Mouse (Mus musculus): ENCODE measurements around the gene Spata3.
A peak's percentile ranks its signal among the peaks of the same experiment; 100 is the strongest.

The Spata3 gene

GRCm38 (mm10) chr1:86032273-86032987 is 15.8 kb downstream of the Spata3 start:
- DNase-seq (ENCODE audit: low spot score) = peak; percentile 36

GRCm38 (mm10) chr1:86038191-86038951 is 21.8 kb downstream of the Spata3 start:
- no peak for DNase-seq (ENCODE audit: low spot score)

- no peak for DNase-seq (ENCODE audit: low spot score)
Measured at GRCm38 (mm10) chr1:86040131-86040530, 23.5 kb downstream of the Spata3 start.

- DNase-seq (ENCODE audit: low spot score) = no peak
Measured at GRCm38 (mm10) chr1:86040817-86041216, 24.2 kb downstream of the Spata3 start.

- DNase-seq (ENCODE audit: low spot score) = no peak
Measured at GRCm38 (mm10) chr1:86045056-86045455, 28.4 kb downstream of the Spata3 start.

GRCm38 (mm10) chr1:86045848-86046805 is 29.5 kb downstream of the Spata3 start, which contains the start of gene 2810459M11Rik:
2810459M11Rik (plus strand) TSS chr1:86045863.
- DNase-seq (ENCODE audit: low spot score) = peak; percentile 63

DNA sequence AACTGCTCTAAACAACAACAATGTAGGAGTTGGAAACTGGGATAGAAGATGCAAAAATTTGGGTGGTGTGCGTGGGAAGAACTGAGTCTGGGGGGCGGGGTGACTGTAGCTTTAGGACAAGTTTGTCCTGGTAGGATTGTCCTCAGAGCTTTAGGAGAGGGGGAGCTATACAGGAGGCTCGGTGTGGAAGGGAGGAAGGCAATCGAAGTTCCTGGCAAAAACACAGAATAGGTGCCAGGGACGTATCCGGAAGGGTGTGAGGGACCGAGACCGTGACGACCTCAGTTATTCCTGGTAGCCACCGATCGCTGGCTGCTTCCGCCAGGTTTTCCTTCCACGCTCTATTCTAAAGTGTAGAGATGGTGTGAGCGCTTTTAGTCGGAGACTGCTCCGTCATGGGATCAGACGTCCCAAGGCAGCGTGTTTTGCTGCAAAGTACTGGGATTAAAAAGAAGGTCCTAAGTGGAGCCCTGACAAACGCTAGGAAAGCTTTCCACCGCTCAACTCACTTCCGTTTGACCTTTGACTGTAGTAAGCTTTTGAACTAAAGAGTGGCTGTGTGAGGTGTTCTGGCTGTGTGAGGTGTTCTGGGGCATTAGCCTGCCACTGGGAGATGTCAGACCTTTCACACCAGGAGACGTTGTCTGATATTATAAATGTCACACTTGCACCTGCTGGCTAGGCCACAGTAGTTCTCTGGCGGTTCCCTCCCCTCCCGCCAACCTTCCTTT is 30.4 kb downstream of the Spata3 start:
- DNase-seq (ENCODE audit: low spot score) = peak; percentile 26

GRCm38 (mm10) chr1:86048231-86048630 is 31.6 kb downstream of the Spata3 start:
- no peak for DNase-seq (ENCODE audit: low spot score)

DNA sequence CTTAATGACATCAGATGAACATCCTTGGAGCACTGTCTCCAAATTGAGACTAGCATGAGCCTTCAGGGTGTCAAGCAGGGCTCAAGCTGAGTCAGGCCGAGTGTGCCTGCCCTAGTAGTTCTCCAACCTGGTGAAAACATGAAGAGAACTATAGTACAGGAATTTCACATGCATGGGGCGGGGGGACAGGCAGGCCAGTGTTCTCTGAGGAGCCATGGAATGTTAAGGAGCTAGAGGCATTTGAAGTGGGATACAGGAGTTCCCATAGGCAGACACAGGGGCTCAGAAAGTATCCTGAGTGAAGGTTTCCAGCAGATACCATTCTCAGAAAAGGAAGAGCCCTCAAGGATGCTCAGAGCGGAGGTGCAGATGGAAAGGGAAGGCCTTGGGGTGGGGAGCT is 32.1 kb downstream of the Spata3 start:
- no peak for DNase-seq (ENCODE audit: low spot score)

DNA sequence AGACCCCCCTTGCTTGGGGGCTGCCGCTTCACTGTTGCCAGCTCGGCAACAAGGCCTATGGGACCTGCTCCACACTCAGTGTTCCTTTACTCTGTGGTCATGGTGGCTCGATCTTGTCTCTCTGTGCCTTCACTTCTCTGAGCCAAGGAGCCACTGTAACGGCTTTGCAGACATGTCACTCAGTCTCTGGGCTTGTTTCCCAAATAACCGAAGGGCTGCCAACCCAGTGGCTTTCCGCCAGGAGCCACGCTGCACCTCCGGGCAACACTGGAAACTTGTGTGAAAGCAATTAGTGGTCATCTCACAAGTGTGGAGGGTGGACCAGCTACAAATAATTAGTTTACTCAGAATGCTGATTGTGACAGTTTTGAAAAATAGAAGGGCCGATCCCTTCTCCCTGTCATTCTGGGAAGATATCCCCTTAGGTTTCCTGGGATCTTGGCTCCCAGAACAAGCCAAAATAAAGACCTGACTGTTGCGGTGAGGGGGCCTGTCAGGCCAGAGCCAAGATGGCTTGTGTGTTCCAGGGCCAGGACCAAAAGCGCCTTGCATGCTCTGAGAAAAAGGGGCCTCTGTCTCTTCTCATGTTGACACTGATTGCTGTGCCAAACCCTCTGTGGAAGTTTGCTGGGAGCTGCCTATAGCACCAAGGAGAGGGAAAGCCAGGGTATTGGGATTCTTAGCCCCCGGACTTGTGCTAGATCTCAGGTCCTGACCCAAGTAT is 36.7 kb downstream of the Spata3 start:
- no peak for DNase-seq (ENCODE audit: low spot score)

GRCm38 (mm10) chr1:86054943-86055342 is 38.3 kb downstream of the Spata3 start:
- no peak for DNase-seq (ENCODE audit: low spot score)

- no peak for DNase-seq (ENCODE audit: low spot score)
Measured at GRCm38 (mm10) chr1:86056284-86056683, 39.7 kb downstream of the Spata3 start.

DNA sequence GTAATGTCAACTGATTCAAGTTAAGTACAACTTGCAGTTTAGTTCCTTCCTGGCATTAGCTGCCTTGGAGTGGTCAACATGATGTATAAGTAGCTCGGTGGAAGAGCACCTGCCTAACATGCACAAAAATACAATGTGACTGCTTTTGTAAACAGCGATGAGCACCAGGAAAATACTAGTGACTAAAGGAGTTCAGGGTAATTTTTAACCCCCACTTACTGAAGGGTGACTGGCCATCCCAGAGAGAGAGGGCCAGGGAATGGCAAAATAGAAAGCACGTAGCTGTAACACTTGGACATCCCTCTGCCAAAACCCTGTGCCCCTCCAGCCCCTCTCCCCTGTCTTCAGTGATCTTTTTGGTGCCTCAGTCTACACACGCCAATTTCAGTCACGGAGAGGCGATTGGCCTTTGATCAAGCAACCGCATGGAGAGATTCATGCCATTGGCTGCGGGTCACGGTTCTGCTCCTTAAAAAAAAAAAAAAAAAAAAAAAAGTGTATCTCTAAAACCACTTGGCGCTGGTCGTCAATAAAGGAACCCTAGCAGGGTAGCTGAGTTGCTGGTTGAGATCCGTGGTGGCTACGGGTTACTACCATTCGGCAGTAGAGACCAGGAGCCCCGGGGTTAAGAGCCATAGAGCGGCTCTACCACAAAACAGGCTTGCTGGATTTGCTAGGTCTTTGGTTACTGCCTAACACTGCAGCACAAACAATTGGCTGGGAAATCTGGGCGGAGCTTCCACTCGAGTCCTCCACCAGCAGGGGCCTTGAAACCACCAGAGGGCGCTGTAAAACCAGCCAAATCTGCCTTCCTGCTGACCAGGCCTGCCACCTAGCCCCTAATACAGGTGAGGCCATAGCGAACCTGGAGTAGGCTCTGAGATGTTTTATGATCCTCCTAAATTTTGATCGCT is 42.5 kb downstream of the Spata3 start:
- peak; percentile 98 for DNase-seq (ENCODE audit: low spot score)

DNA sequence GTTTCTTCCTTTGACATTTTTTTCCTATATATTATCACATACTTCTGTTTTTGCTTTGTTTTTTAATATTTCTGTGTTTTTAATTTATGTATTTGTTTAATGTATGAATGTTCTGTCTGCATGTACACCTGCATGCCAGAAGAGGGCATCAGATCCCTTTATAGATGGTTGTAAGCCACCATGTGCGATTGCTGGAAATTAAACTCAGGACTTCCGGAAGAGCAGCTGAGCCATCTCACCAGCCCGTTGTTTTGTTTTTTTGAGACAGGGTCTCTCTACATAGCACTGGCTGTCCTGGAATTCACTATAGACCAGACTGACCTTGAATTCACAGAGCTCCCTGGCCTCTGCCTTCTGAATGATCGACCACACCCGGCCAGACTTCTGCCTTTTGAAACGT is 45.9 kb downstream of the Spata3 start:
- DNase-seq (ENCODE audit: low spot score) = no peak

- DNase-seq (ENCODE audit: low spot score) = peak; percentile 98
Measured at GRCm38 (mm10) chr1:86064271-86064991, 47.8 kb downstream of the Spata3 start, which contains the start of gene Psmd1. Psmd1 (plus strand) TSS chr1:86064387.

- DNase-seq (ENCODE audit: low spot score) = no peak
Measured at GRCm38 (mm10) chr1:86076565-86076964, 59.9 kb downstream of the Spata3 start.

Data from embryo, embryonic 10.5 days (tissue).